Mouse (Mus musculus) G1E (cell line): ENCODE data around the gene Lyzl6. TPM values are rescaled to one million over a fixed set of nuclear protein-coding genes. Genes with fewer than 3 reads are reported as not detected.
"Not testable (repeated sequence)": the region's sequence is repeated elsewhere in the genome, so short reads cannot be mapped to it uniquely, and the experiment has no call there.

Source experiments
- ATAC-seq: 2 replicates; pipeline ENCODE4 v1.8.0; 2016; ENCODE audit warnings: mild to moderate bottlenecking; ENCODE audit not compliant: insufficient number of reproducible peaks, poor library complexity, low FRiP score, severe bottlenecking; ENCODE audit errors: extremely low read depth
- DNase-seq: peaks from one replicate; pipeline ENCODE4 v3.0.0; 2012; ENCODE audit warnings: low spot score
- H3K27me3 ChIP-seq: 2 replicates; pipeline ENCODE4 v1.6.1; 2012; ENCODE audit warnings: mild to moderate bottlenecking, low read length, inconsistent platforms; ENCODE audit not compliant: insufficient read depth
- H3K36me3 ChIP-seq: replicated peaks from 2 replicates; pipeline ENCODE3; 2012; ENCODE audit warnings: mild to moderate bottlenecking, inconsistent platforms
- H3K4me1 ChIP-seq: 2 replicates; pipeline ENCODE4 v1.6.1; 2012; ENCODE audit warnings: low read depth, low read length, inconsistent platforms, mixed read lengths; ENCODE audit not compliant: insufficient read depth
- H3K4me3 ChIP-seq: 2 replicates; pipeline ENCODE4 v1.5.1; 2012; ENCODE audit warnings: low read depth, mild to moderate bottlenecking, inconsistent platforms, low read length, moderate library complexity, mixed read lengths
- H3K9me3 ChIP-seq: replicated peaks from 2 replicates; pipeline ENCODE4 v1.6.1; 2012; ENCODE audit warnings: inconsistent platforms
- CTCF ChIP-seq: IDR thresholded peaks from 2 replicates; pipeline ENCODE4 v1.5.1; 2012; ENCODE audit warnings: low read depth, low read length, inconsistent platforms, mixed read lengths
- GATA1 ChIP-seq: IDR thresholded peaks from 2 replicates; pipeline ENCODE4 v1.6.1; 2012; ENCODE audit warnings: borderline replicate concordance, low read length, inconsistent platforms, mixed read lengths
- GATA2 ChIP-seq: IDR thresholded peaks from 2 replicates; pipeline ENCODE4 v1.6.1; 2012; ENCODE audit warnings: low read depth, low read length, inconsistent platforms, borderline replicate concordance
- POLR2AphosphoS5 ChIP-seq: IDR thresholded peaks from 2 replicates; pipeline ENCODE4 v1.6.1; 2012; ENCODE audit warnings: low read depth, low read length, inconsistent platforms; ENCODE audit not compliant: insufficient replicate concordance
- TAL1 ChIP-seq: conservative IDR thresholded peaks from 2 replicates; pipeline ENCODE4 v1.6.1; 2012; ENCODE audit warnings: low read depth, low read length, inconsistent platforms, mixed read lengths
- polyA plus RNA-seq: library from polyadenylated mRNA; stranded (reverse); fragments of >175 nt; gene quantifications from 2 replicates; pipeline ENCODE4 v1.2.3, GENCODE M21; 2012
- total RNA-seq, 2 experiments: library from RNA; stranded (forward) in 1 of 2; stranded (reverse) in 1 of 2; fragments of 200-1000 nt in 1 of 2; fragments of >200 nt in 1 of 2; fragmentation: Nextera tagmentation in 1 of 2; gene quantifications; 2 replicates each; pipeline ENCODE4 v1.2.3; 2014 to 2017

Gene Lyzl6
- total RNA-seq (2014; fragmentation: Nextera tagmentation) = not detected in 2 replicates
- not detected in 2 replicates for total RNA-seq (2017)
- not detected in 2 replicates for polyA plus RNA-seq

GRCm38 (mm10) chr11:103638790-103639189 lies at the start of gene Lyzl6:
TSS of gene Lyzl6 (minus strand) at chr11:103638890.
- Histone ChIP-seq H3K27me3 (peaks cover 2% of the 10 kb centered on the region), H3K9me3 (no peaks in the 10 kb centered on the region), H3K4me3 (no peak within 1 kb of the TSS), H3K36me3 (no peaks in the 10 kb centered on the region), H3K4me1 (no peaks in the 10 kb centered on the region; the same call in 1 of the 2 replicates)
- no peak for ATAC-seq
- no peak for DNase-seq
- TF ChIP-seq GATA1 (no peak), TAL1 (no peak), CTCF (no peak), GATA2 (no peak)

GRCm38 (mm10) chr11:103686706-103687105 lies 48.0 kb upstream of the Lyzl6 start:
- ATAC-seq = no peak
- peaks cover 96% of the 10 kb centered on the region for H3K36me3 ChIP-seq
- peaks cover 9% of the 10 kb centered on the region for H3K4me1 ChIP-seq

GRCm38 (mm10) chr11:103685261-103685736 lies 46.6 kb upstream of the Lyzl6 start:
- DNase-seq (no peak), ATAC-seq (no peak)
- Histone ChIP-seq H3K4me1 (peaks cover 9% of the 10 kb centered on the region), H3K36me3 (peaks cover 99% of the 10 kb centered on the region), H3K9me3 (no peaks in the 10 kb centered on the region), H3K4me3 (no peak overlapping the region), H3K27me3 (no peaks in the 10 kb centered on the region)
- TF ChIP-seq POLR2AphosphoS5 = no peak
- no peak for TF ChIP-seq GATA1
- TF ChIP-seq CTCF = no peak
- no peak for TF ChIP-seq TAL1
- TF ChIP-seq GATA2 = no peak

More at GRCm38 (mm10) chr11:103686706-103687105, 48.0 kb upstream of the Lyzl6 start:
- TF ChIP-seq CTCF (no peak), GATA1 (no peak)
- no peaks in the 10 kb centered on the region for H3K9me3 ChIP-seq
- no peak for DNase-seq
- H3K4me3 ChIP-seq = no peak overlapping the region
- no peaks in the 10 kb centered on the region for H3K27me3 ChIP-seq

DNA sequence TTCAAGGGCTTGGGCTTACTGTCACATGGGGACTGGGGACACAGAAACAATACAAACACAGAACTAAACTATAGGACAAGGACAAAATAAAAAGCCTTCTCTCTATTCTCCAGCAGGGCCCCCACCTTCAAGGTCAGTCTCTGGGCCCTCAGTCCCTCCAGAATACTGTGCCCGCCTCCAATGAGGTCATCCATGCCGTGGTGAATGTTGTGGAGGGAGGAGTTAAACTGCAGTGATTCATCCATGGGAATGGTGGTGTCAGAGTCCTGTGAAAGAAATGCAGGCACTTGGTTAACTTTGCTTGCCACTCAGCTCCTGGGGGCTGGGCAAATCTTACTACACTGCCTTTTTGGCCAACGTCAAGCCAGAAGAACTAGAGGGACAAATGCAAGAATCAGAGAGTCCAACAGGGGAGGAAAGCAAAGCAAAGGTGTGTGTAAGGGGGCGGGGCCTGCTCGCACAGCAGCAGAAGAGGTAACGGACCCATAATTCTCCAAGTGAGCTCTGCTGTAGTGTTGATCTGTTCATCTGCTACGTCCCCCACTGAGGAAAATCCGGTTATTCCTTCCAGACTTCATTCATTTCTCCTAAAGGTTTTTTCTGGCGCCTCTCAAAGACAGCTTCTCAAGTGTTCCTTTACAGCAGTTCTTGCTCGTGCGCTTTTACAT lies 45.1 kb upstream of the Lyzl6 start:
- DNase-seq = no peak
- no peak for TF ChIP-seq GATA1
- TF ChIP-seq GATA2 = no peak
- no peak for TF ChIP-seq TAL1
- TF ChIP-seq POLR2AphosphoS5 = no peak
- TF ChIP-seq CTCF = no peak
- no peak for ATAC-seq
- no peak overlapping the region for H3K4me3 ChIP-seq
- peaks cover 97% of the 10 kb centered on the region for H3K36me3 ChIP-seq
- no peaks in the 10 kb centered on the region for H3K27me3 ChIP-seq
- H3K9me3 ChIP-seq = no peaks in the 10 kb centered on the region
- no peaks in the 10 kb centered on the region for H3K4me1 ChIP-seq

GRCm38 (mm10) chr11:103677042-103677441 lies 38.4 kb upstream of the Lyzl6 start:
- not testable (repeated sequence) for H3K4me1 ChIP-seq, H3K4me3 ChIP-seq, DNase-seq, H3K27me3 ChIP-seq, H3K9me3 ChIP-seq, ATAC-seq
- TF ChIP-seq CTCF = 0 out of 2 replicates have a peak, but pooled peaks have one; percentile 9
- H3K36me3 ChIP-seq = peaks cover 91% of the 10 kb centered on the region

GRCm38 (mm10) chr11:103675556-103675955 lies 36.9 kb upstream of the Lyzl6 start:
- Histone ChIP-seq H3K4me3 (no peak overlapping the region), H3K36me3 (peaks cover 82% of the 10 kb centered on the region), H3K9me3 (no peaks in the 10 kb centered on the region), H3K4me1 (no peaks in the 10 kb centered on the region), H3K27me3 (no peaks in the 10 kb centered on the region)
- TF ChIP-seq TAL1 (no peak), CTCF (peak; percentile 91), GATA2 (no peak)
- ATAC-seq (no peak), DNase-seq (peak; percentile 41)

GRCm38 (mm10) chr11:103666907-103667426 lies 28.3 kb upstream of the Lyzl6 start:
- Histone ChIP-seq H3K4me3 (no peak overlapping the region), H3K4me1 (peaks cover under 1% of the 10 kb centered on the region; the same call in 1 of the 2 replicates), H3K9me3 (no peaks in the 10 kb centered on the region), H3K36me3 (peaks cover 5% of the 10 kb centered on the region), H3K27me3 (peaks cover 19% of the 10 kb centered on the region)
- ATAC-seq (no peak), DNase-seq (no peak)
- no peak for TF ChIP-seq GATA1
- no peak for TF ChIP-seq POLR2AphosphoS5
- TF ChIP-seq TAL1 = no peak
- TF ChIP-seq GATA2 = no peak
- no peak for TF ChIP-seq CTCF
